Mouse (Mus musculus) A20 (cell line): ENCODE measurements around the gene Wasf2.
"Not testable (repeated sequence)": the region's sequence is repeated elsewhere in the genome, so short reads cannot be mapped to it uniquely, and the experiment has no call there.

ENCODE experiments used
- DNase-seq: peaks from one replicate; pipeline ENCODE4 v3.0.0-alpha.2; 2011; ENCODE audit warnings: low read depth, low spot score

The Wasf2 gene

DNA sequence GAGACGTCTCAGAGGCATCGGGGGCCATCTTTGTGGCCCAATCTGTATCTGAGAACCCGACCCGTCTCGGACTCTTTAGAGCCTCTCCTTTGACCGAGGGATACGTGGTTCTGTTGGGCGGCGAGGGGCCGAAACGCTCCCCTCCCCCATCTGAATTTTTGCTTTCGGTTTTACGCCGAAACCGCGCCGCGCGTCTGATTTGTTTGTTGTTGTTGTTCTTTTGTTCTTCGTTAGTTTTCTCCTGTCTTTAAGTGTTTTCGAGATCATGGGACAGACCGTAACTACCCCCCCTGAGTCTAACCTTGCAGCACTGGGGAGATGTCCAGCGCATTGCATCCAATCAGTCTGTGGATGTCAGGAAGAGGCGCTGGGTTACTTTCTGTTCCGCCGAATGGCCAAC is 33.6 kb upstream of the Wasf2 start:
- DNase-seq, result not testable (repeated sequence)

- DNase-seq, result no peak
Measured at GRCm38 (mm10) chr4:133101751-133102150, 28.6 kb upstream of the Wasf2 start.

- no peak for DNase-seq
Measured at GRCm38 (mm10) chr4:133103525-133104193, 26.6 kb upstream of the Wasf2 start.

- DNase-seq, result no peak
Measured at GRCm38 (mm10) chr4:133104194-133104569, 26.1 kb upstream of the Wasf2 start.

DNA sequence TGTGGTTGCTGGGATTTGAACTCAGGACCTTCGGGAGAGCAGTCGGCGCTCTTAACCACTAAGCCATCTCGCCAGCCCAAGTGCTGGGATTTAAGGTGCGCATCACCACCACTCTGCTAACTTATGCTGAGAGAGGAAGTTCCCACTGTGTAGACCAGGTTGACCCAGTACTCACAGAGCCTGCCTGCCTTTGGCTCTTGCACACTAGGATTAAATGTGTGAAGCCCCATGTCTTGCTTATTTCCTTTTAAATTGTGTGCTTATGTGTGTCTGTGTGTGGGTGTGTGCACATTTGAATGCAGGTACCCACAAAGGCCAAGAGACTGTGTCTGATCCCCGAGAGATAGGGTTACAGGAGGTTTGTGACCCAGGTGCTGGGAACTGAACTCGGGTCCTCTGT is 23.6 kb upstream of the Wasf2 start:
- DNase-seq, result no peak

DNA sequence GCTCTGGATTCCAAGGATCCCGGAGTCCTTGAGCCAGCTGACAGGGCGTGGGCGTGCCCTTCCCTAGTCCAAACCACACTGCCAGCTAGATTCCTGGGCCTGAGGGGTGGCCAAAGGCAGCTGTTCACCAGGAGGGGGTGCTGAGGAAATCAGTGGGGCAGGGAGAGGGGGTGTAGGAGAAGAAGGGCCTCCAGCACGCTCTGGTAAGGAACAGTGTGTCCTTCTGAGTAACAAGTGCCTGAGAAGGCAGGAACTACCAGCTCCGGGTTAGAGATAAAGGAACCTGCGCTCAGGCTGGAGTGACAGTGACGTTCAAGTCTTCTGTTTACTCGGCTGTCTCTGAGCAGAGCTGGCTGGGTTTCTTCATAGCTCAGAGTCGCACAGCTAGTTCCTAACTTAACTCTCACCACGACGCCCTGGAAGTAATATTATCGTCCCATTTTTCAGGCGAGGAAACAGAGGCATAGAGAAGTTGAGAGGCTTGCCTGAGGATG is 22.5 kb upstream of the Wasf2 start:
- no peak for DNase-seq

GRCm38 (mm10) chr4:133108481-133109334 is 21.6 kb upstream of the Wasf2 start:
- peak; percentile 19 for DNase-seq

GRCm38 (mm10) chr4:133109335-133109801 is 20.9 kb upstream of the Wasf2 start:
- DNase-seq, result peak; percentile 56

DNA sequence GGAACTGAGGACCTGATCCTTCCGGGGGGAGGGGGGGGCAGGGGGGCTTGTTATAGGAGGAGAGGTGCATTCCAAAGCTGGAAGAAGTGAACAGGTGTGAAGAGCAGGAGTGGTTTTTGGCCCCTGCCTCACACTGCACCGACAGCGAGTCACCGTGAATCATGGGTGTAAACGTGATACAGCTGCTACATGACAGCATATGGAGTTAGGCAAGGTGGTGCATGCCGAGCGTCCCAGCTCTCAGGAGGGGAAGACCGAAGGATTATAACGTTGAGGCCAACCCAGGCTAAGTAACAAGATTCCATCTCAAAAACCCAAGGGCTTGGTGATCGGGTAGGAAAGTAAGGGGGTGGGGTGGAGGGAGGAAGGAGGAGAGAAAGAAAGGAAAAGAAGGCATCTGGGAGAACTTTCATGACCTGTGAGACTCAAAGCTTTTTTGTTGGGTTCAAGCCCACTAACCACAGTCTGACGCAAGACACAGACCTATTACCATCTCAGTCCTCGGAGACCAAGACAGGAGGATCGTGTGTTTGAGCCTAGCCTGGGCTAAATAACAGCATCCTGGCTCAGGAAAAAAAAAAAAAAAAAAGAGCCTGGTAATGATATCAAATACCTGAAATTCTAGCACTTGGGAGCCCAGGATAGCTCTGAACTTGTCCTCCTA is 18.0 kb upstream of the Wasf2 start:
- DNase-seq, result no peak

DNA sequence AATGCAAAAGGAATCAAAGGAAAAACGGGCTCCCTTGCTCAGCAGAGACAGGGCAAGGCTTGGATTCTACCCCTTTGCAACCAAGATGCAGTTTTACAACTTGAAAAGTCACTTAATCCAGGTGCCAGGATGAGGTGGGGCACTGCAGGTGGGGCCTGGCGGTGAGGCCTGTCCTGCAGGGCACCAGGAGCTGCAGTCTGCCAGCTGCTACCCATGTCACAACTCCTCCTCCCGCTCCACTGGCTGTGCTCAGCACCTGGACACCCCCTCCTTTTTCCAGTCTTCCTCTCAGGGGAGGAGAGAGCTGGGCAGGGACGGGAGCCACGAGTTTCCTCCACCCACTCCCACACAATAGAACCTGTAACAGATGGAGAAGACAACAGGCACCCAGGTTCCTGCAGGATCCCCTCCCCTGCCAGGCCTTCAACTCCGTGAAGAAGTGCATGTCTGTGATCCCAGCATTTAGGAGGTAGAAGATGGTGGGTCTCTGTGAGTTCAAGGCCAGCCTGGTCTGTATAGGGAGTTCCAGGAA is 16.9 kb upstream of the Wasf2 start:
- DNase-seq, result no peak

DNA sequence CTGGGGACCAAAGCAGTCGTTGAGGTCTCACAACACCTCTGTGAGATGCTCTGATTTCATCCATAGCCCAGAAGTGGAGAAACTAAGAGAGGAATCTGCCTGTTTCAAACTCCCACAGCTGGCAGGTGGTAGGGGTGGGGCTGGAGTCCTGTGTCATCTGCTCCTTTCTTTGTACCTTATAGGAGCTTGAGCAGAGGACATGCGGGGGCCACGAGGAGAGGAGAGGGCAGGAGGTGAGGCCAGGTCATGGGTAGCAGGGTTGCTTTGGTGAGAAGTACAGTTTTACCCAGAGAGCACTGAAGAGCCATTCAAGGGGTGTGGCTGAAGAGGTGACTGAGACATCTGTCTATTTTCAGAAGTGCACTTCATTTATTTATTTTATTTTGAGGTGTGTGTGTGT is 15.5 kb upstream of the Wasf2 start:
- no peak for DNase-seq

DNA sequence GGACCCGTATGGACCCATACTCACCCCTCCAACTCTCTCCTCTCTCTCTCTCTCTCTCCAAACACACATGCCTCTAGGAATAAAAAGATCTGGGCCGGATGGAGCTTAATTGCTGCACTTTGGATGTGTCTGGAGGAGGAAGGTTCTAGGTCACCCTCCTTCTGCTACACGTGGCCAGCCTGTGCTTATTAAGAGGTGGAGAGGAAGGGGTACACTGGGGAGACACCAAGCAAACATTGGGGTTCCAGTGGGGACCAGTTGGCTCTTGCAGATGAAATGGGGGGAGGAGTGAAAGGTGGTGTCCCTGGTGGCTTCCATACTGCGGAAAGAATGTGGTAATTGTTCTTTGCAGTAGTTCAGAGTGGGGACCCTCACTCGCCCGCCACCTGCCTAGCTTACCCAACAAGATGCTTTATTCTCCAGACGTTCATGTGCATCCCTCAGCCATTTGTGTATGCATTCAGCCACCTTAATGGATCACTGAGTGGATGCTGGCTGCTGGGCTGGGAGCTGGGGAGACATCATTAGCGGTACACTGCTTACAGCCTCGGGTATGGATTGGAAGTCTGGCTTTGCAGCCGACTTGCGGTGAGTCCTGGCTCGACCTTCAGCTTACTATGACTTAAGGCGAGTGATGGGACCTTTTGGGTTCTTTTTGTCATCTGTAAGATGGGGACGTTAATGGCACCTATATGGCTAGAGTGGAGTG is 14.4 kb upstream of the Wasf2 start:
- no peak for DNase-seq

DNA sequence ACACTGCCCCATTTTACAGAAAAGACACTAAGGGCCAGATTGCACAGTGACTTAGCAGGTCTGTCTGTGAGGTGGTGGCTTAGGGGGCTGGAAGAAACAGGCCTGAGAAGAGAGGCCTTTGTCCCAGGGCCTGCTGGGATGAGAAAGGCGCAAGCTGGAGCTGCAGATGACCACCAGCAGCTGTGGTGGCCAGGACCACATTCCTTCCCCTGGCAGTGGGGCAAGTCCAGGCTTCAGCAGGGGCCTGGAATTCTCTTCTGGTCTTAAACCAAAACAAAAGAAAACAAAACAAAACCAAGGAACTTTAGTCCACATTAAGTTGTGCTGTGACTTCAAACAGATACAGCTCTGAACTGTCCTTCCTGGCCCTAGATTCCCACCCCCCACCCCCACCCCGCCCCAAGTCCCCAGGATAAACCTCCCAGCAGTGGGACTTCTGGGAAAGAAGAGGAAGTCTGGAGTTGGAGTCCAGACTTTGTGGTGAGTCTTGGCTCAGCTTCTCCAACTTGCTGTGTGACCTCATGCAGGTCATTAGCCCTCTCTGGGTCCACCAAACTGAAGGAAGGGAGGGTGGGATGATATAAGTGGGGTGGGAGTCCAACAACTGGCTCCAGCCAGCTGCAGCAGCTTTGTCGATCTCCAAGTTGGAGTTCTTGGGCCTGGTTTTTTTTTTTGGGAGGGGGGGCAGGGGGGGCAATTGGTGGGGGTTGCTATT is 13.4 kb upstream of the Wasf2 start:
- no peak for DNase-seq

DNA sequence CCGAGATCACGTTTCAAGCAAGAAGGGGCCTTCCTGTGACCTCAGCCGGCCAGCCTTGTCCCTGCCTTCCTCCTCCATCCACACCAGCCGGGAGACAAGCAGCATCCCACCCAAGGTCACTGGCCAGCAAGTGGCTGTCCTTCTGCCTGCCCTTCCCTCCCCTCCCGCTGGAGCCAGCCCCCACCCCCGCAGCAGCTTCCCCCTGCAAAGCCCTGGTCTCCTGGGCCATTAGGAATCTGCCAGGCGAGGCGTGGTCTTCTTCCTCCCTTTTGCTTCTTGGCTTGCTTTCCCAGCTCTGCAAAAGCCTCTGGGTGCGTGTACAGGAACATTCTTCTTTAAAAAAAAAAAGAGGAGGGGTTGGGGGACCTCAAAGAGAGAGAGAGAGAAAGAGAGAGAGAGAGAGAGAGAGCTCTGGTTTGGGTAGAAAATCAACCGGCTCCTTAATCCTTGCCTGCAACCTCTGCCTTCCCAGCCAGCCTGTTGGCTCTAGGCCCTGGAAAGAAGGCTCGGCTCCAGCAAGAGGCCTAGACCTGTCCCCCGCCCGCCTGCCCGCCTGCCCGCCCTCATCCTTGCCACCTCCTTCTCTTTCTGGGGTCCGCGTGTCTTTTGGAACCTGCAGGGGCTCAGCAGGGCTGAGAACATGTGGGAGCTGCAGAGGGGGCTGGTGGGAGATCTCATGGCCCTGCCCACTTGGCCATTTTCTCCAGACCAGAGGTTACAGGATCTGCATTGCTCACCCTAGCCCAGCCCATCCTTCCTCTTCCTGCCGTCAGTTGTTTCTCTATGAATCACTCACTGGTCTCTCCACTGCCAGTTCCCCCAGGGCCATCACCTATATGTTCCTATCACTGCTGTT is 12.5 kb upstream of the Wasf2 start:
- DNase-seq, result peak; percentile 55

DNA sequence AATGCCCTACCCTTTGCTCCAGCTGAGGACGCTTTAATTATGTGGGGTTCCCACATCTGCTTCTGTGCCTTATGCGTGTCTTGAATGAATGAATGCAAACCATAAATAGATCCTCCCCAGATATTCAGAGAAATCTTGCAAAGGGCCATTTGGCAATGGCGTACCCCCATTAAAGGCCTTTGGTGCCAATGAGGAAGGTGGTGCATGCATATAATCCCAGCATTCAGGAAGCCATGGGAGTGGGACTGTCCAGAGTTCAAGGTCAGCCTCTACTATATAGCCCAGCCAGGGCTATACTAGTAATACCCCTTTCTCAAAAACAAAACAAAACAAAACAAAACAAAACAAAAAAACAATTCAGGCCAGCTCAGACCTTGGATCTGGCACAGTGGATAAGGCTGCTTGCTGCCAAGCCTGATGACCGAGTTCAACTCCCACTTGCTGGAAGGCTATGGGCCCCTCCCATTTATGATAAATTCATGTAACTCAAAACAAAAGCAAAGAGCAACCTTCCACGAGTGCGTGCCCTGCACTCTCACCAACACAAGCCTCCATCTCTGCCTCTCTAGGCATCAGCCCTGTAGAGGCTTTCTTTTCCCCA is 11.4 kb upstream of the Wasf2 start:
- no peak for DNase-seq

- DNase-seq, result no peak
Measured at GRCm38 (mm10) chr4:133119579-133119978, 10.7 kb upstream of the Wasf2 start.

GRCm38 (mm10) chr4:133120833-133121321 is 9.4 kb upstream of the Wasf2 start:
- DNase-seq, result no peak

GRCm38 (mm10) chr4:133121416-133121815 is 8.9 kb upstream of the Wasf2 start:
- no peak for DNase-seq

DNA sequence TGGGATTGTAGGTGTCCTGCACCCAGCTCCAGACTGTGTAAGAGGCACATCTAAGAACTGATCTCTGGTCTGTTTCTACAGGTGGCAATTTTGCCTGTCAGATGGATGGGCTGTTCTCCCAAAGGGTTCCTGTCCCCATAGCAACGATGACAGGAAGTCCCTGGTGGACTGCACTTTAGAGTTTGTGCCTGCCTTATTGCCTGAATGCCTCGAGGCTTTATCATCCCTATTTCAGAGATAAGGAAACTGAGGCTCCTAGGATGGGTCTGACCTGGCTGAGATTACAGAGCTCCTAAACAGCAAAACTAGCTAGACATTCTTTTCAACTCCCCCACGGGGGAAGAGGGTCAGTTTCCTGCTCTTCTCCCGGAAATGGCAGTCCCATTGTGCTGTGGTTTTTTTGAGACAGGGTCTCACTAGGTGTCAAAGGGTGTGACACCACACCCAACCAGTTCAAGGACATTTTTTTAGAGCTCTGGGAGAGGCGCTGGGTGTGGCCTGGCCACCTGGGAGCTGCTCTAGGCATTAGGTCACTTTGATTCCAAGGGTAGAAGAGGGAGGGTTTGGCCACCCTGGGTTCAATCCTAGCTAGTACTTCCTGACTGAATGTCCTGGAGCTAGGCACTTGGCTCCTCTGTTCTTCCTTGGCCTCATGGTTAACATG is 8.2 kb upstream of the Wasf2 start:
- DNase-seq, result no peak
